Mouse (Mus musculus) heart, adult 18-20 months (tissue): ENCODE data around the gene Cd70. TPM values are rescaled to one million over a fixed set of nuclear protein-coding genes. Genes with fewer than 3 reads are reported as not detected.
"Not testable (repeated sequence)": the region's sequence is repeated elsewhere in the genome, so short reads cannot be mapped to it uniquely, and the experiment has no call there.

Source experiments
- DNase-seq, 2 experiments: peaks; one replicate each; pipeline ENCODE4 v3.0.0; 2021 to 2022; ENCODE audit warnings: mixed read lengths in 1 of 2
- total RNA-seq, 2 experiments: library from RNA; stranded (reverse); gene quantifications; 2 replicates each; pipeline ENCODE4 v1.2.3; 2021

Gene Cd70
- total RNA-seq, 2 experiments from 2014 or later, result not detected

DNA sequence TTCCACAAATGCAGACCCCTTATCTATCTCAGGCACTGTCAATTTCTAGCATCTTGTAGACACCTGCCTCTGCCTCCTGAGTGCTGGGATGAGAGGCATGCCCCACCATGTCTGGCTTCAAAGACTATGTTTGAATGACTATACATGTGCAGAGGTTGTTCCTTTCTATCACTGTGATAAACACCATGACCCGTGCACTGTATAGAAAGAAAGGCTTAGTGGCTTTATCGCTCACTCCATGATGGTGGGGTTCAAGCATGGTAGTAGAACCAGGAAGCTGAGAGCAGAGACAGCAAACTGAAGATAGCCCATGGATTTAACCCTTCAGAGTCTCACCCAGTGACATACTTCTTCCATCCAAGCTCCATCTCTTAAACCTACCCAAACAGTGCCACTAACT, 14.9 kb downstream of the Cd70 start:
- no peak for DNase-seq

GRCm38 (mm10) chr17:57134021-57134420, 15.6 kb downstream of the Cd70 start:
- not testable (repeated sequence) for DNase-seq

DNA sequence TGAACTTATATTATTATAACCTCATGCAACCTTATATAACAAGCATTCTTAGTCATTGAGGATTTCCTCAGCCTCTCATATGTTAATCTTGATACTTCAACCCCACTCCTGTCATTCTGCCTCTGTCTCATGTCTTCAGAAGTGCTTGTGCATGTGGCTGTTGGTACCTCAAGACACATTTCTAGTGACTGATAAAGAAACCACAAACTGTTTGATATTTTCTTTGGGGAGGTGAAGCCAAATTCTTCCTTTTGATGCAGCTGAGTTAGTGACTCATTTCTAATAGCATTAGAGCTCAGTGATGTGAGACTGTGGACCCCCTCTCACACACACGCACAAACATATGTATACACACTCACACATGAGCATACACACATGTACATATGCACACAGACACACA, 17.8 kb downstream of the Cd70 start:
- DNase-seq, result no peak

DNA sequence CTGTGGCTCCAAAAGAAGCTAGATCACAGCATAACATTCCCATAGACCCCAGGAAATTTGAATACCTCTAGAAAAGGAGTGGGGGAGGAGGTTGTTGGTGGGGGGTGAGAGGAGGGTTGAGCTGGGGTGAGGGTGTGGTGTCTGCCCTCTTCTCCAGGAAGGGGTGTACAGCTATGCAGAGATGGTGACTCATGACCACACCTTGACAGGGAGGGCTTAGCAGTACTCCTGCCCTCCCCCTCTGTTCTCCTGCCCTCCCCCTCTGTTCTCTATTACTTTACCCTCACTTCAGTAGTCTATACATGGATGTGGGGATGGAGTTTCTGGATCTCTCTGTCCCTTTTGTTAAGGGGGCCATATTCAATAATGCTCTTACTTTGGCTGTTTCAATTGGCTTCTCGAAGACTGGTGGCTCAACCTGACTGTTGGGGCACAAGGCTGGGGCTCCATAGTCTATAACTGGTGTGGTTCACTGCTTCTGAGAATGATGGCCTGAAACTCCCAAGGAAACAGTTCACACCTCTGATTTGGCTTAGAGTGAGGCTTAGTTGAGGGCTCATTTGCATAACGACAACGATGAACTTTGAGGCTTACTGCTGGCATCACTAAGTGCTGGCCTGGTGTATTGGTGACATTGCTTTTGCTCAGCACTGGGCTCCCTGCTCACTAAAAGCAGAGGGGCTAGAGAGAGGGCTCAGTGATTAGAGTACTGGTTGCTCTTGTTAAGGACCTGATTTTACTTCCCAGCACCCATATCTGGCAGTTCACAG, 23.5 kb downstream of the Cd70 start:
- DNase-seq, result no peak

DNA sequence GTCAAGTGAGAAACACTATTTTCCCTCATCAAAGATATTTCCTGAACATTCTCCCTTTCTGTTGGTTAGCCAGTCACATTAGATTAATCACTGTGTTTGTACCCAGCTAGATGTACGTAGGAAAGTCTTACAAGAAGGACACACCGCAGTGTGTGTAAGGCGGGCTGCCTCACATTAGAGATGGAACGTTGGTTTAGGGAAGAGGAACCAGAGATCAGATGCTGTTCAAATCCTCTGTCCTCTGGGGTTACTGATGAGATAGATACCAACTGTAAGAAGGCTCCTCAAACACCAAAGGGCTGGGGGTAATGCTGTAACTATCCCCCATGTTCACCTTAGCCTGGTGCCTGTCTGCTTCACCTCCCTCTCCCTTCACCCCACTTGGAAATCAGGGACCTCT, 24.8 kb downstream of the Cd70 start:
- no peak for DNase-seq

DNA sequence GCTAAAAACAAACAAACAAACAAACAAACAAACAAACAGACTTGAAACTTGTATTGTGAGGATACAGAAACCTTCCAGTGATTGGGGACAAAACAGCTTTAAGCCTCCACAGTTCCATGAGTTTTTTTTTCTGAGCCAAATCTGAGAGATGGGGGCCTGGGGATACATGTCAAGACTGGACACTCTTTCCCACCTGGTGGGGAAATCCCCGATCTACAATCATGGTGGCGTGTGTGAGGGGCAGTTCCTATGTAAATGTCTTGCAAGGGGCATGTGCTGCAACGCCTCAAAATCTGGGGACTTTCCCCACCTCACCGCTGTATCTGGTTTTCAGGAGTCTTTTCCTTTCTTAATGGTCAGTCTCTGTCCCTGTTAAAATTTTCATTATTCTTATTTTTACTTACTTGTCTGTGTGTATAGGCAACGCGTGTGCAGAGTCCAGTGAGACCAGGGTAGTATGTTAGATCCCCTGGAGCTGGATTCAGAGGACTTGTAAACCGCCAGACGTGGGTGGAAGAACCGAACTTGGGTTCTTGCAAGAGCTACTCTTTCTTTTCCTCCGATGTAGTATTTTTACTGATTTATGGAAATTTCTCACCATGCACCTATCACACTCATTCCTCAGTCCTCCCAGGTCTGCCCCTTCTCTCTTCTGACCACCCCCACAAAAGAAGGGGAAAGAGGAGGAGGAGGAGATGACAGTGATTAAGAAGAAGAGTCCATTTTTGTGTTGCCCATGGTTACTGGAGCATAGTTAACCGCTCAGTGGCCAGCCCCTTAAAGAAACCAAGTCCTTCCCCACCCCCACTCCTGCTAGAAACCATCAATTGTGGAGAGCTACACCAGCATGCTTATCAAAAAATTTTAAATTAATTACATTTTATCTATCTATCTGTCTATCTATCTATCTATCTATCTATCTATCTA, 26.1 kb downstream of the Cd70 start:
- no peak for DNase-seq

DNA sequence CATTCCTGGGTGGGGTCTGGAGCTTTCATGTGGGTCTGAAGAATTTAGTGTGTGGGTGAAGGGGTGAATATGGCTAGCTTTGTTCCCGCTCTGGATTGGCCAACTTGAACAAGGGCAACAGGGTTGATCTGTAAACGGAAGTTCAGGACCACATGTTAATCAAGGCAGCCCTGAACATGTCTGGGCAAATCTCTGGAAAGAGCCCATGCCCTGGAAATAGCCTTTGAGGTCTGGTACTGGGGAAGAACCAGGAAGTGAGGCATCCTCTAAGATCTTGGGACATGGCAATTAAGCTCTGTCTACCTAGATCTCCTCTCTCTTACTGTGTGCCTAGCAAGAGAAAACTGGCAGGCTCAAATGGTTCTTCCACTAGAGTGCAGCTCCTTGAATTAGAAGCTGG, 27.7 kb downstream of the Cd70 start:
- no peak for DNase-seq

DNA sequence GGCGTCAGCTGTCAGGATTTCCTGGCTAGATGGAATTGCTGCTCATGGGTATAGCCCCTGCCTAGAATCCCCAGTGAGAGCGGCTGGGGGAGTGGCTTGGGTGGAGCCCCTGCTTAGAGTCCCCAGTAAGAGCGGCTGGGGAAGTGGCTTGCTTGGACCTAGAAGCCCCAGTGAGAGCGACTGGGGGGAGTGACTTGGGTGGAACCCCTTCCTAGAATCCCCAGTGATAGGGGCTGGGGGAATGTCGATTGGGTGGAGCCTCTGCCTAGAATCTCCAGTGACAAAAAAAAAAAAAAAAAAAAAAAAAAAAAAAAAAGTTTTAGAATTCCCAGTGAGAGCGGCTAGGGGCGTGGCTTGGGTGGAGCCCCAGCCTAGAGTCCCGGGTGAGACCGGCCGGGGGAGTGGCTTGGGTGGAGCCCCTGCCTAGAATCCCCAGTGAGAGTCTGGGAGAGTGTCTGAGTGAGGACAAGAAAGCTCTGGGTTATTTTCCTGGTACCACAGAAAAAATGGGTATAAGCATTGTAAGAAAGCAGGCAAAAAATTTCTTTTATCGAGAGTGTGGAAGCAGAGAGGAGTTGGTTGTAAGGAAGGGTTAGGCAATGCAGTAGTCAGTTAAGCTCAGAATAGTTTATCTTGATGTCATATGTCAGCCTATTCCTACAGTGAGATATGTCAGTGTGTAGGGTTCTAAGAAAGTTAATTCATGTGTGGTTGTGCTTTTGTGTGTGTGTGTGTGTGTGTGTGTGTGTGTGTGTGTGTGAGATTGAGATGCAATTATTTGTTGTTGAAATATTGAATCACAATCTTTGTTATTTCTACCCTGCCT, 30.8 kb downstream of the Cd70 start:
- DNase-seq, result peak; percentile 46 to 49

GRCm38 (mm10) chr17:57116801-57117200, 32.8 kb downstream of the Cd70 start:
- no peak for DNase-seq

- DNase-seq, result peak; percentile 27 to 70
Observed at GRCm38 (mm10) chr17:57112768-57113474, 36.7 kb downstream of the Cd70 start.

GRCm38 (mm10) chr17:57110005-57110404, 39.6 kb downstream of the Cd70 start:
- DNase-seq, result no peak

DNA sequence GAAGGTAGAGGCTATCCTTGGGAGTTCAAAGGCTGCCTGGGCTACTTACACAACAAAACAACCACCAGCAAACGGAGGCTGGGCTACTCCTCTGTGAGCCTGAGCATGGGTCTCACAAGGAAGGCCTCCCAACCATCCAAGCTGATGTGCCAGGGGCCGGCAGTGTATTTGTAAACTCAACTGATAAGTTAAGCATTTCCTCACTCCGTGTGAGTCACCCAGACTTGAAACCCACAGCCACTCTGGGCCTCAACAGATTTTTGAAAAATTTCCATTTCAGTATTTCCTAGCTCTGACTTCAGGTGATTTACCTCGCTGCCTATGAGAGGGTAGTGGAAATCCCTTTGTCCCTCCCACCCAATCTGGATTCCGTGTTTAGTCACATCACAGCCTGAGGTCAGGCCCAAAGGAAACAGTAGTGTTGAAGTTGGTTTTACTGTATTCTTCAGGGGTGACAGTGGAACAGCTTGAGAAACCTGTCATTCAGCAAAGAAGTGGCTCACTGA, 40.9 kb downstream of the Cd70 start:
- no peak for DNase-seq

- DNase-seq, result no peak
Observed at GRCm38 (mm10) chr17:57108040-57108665, 41.4 kb downstream of the Cd70 start.

DNA sequence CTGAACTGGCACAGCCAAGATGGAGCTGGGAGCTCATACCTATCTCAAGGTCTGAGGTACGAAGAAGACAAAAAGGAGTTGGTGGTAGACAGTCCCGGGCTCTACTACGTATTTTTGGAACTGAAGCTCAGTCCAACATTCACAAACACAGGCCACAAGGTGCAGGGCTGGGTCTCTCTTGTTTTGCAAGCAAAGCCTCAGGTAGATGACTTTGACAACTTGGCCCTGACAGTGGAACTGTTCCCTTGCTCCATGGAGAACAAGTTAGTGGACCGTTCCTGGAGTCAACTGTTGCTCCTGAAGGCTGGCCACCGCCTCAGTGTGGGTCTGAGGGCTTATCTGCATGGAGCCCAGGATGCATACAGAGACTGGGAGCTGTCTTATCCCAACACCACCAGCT, 42.5 kb downstream of the Cd70 start:
- DNase-seq, result no peak

DNA sequence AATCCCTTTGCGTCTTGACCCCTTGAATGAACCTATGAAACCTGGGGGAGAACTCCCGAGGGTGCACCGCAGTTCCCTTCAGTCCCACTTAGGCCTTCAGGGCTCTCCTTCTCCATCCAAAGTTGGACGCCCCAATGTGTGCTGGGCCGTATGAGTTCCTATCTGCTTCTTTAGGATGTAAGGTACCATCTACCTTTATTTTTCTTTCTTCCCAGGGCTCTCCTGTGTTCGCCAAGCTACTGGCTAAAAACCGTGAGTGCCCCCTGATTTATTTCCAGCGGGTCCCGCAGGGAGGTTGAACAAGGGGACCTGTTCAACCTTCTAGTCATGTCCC, 43.6 kb downstream of the Cd70 start:
- no peak for DNase-seq

DNA sequence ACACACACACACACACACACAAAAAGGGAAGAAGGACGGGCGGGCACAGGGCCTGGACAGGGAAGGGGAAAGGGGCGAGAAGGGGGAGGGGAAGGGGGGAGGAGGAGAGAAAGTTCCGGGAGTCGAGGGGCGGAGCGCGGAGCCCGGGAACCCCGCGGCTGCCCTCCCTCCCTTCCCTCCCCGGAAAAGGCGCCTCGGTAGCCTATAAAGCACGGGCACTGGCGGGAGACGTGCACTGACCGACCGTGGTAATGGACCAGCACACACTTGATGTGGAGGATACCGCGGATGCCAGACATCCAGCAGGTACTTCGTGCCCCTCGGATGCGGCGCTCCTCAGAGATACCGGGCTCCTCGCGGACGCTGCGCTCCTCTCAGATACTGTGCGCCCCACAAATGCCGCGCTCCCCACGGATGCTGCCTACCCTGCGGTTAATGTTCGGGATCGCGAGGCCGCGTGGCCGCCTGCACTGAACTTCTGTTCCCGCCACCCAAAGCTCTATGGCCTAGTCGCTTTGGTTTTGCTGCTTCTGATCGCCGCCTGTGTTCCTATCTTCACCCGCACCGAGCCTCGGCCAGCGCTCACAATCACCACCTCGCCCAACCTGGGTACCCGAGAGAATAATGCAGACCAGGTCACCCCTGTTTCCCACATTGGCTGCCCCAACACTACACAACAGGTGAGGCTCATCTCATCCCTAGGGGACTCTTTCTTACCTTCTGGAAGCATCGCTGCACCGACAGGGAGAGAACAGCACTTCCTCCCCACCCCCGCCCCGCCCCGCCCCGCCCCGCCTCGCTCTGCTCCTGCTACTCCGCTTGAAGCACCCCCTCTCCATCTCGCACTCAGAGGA, 44.2 kb downstream of the Cd70 start, which contains the start of gene Tnfsf9:
Gene Tnfsf9 (plus strand): TSS at position 145 of the 854 bp plus-strand sequence.
- DNase-seq, result peak; percentile 53 to 62

DNA sequence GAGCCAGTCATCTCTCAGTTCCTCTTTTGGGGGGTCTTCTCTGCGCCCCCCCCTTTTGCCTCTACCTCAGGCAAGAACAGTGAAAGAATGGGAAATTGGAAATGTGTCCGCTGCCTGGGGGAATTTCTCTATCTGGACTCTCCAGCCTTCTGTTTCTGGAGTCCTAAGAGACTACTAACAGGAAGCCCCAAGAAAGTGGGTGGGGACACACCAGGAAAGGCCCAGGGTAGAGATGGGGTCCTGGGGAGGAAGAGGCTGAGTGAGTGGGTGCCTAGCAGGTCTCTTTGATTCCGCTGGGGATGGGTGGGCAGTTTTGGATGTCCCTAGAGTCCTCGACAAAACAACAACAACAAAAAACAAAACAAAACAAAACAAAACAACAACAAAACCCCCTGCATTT, 45.1 kb downstream of the Cd70 start:
- peak; percentile 13 to 18 for DNase-seq

DNA sequence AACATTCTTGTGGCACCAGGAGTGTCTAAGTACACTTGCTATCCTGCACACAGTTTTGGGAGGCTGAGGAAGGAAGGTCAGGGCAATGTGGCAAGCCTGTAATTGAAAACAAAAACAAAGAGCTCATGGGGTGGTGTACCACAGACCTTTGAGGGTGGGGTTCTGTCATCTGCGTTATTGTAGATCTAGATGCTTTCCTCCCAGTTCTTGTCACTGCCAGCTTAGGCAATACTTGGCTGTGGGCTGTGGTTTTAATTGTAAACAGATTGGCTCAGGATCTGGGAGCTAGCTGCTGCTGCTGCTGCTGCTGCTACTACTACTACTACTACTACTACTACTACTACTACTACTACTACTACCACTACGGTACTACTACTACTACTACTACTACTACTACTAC, 47.3 kb downstream of the Cd70 start:
- no peak for DNase-seq

DNA sequence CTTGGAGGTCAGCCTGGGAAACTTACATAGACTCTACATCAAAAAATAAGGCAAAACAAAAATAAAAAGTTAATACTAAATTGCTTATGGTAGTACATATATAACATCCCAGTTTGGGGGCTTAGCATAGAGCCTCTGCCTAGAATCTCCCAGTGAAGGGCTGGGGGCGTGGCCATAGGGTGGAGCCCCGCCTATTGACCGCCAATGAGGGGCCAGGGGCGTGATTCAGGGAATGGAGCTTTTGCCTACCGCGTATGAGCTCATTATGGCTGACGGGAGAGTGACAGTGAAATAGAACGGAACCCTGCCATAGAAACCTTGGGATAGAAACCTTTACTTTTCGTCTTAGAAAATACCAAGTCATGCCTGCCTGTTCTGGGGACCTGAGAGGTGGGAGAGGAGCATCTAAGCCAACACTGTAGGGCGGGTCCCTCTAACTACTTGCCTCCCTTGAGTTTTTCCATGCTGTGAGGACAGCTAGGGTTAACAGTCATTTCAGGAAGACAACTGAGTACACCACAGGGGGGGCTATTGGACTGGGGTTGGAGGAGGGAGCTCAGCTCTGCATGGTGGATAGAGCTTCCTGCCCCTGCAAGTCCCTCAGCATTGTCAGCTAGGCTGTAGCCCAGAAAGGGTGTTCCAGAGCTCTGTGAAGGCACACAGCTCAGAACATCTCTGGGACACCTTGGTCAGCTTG, 49.8 kb downstream of the Cd70 start:
- DNase-seq, result no peak

- DNase-seq, result no peak
Observed at GRCm38 (mm10) chr17:57098321-57098720, 51.3 kb downstream of the Cd70 start.
